Mouse (Mus musculus): ENCODE measurements at regions not wholly inside any gene's neighbourhood (a gene's known extent, or its start where the extent isn't known, plus 50 kb on each side); places are given as distances from the start of the nearest gene placed in this dataset.

DNA sequence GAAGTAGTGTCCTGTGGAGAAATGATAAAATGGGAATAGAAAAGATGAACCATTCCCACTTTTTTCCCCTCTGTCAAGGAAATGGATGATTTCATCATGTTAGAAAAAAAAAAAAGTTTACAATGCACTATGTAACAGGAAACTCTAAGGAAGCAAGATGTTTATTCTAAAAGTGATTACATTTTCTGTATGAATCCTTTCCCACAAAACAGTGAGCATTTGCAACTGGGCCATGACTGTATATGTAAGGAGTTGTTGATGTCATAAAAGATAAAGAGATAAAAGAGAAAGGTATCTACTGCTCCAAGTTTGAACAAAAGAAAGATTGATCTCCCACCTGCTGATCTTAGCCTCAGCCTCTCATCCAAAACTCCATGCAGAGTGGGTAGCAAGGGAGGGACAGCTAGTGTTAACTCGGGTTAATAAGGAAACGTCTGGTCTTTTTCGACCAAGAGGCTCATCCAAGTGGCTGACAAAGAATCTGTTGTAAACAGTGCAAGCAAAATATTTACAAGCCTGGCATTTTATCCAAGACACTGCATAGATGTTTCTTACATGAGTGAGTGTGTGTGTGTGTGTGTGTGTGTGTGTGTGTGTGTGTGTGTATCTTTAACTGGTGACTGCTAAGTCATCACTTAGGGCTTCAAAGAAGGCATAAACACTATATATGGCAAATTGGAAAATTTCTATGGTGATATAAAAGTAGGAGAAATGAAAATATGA lies 213.3 kb downstream of the Gm9733 start:
- DNase-seq: no peak

DNA sequence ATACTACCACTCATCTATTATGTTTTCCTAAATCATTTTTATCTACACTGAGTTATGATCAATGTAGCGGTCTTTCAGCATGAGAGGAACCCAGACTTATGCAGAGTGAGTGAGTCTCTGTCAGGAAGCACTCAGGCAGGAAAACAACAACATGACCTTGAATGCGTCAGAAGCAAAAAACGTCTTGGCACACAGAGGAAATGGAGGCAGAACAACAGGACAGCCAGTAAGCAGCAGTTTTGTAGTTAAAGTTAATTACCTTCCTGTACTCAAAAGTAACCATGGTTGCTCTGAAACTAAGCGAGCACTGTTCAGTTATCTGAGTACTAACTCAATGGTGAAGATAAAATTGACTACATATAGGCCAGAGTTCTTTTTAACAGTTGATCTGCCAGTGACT lies 205.4 kb downstream of the Gm9733 start:
- DNase-seq: no peak

DNA sequence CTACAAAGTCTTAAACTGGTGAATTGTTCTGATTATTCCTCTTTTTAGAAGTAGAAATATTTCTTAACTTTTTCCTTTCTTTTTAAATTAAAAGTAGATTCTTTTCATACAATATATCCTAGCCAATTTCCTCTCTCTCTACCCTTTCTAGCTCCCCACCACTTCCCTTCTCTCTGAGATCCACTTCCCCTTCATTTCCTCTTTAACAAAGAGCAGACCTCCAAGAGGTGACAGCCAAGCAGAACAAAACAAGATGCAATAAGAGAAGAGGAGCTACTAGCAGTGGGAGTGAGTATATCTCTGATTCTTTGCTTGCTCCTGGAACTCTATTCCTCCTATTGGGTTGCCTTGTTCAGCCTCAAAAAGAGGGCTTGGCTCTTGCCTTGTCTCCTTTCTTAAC lies 203.7 kb downstream of the Gm9733 start:
- no peak for DNase-seq

DNA sequence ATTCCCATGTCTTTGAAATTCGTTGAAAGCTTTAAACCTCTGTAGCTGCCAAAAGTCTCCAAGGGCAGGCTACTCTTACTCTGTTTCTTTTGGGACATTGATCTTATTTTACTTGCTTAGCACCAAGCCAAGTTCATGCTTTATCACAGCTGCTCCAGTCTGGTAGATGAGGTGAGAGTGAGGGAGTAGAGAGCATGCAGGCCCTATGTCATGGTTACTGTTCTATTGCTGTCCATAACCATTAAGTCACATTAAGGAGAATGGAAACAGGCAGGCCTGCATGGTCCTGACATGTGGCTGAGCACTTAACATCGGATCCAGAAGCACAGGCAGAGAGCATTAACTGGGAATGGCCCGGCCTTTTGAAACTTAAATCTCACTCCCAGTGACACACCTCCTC lies 203.1 kb downstream of the Gm9733 start:
- DNase-seq: no peak

DNA sequence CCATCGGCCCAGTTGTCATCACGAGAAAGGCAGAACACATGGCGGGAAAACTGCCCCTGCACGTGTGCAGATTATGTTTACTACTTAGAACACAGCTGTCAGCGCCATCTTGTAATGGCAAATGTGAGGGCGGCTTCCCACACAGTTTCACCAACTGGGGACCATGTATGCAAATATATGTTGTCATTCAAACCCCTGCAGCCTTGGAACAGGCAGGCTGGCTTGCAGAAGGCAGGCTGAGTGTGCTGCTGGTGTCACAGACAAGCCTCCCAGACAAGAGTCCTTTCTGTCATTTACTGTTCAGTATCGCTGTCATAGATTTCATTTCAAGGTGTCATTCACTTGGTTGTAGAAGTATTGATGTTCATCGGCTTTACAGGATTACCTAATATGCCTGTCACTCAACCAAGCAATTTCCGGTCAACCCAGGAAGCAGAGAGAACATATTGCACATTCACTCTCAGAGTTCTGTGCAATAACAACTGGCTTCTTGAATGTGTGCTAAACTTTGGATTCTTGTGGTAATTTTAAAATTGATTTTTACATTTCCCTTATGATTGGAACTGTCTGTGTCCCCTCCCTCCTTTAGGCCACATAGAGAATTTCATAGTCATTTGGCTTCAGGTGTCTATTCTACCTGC lies 202.3 kb downstream of the Gm9733 start:
- no peak for DNase-seq

DNA sequence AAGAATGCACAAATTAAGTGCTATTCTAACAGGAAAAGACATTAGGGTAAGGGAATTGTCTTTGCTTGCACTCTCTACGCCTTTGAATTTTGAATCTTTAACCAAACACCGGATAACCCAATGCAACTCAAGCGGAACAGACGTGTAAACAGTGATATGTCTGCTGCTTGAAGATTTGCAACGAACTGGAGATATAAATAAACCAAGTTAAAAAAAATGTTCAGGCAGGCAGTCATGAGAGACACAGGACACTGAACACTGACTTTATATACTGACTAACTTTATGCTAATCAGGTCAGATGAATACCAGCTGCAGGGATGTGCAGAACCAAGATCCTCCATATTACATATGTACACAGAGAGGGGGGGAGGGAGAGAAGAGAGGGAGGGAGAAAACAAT lies 200.0 kb downstream of the Gm9733 start:
- no peak for DNase-seq

DNA sequence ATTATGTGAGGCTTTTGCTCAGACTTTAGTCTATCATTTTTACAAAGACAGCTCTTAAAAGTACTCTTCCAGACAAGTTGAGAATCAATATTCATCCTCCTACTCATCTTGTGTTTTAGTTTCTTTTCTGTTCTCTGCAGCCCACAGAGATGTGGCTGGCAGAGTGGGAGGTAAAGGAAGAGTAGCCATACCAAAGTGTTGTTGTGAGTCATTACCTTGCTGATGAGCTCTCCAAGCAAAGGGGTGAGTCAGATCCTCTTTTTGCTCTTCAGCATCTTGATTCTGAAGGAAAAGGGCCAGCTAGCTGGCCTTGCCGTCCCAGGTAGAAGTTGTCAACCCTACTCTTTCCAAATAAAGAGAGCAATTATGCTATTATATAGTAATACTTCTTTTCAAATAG lies 192.6 kb downstream of the Gm9733 start:
- no peak for DNase-seq

DNA sequence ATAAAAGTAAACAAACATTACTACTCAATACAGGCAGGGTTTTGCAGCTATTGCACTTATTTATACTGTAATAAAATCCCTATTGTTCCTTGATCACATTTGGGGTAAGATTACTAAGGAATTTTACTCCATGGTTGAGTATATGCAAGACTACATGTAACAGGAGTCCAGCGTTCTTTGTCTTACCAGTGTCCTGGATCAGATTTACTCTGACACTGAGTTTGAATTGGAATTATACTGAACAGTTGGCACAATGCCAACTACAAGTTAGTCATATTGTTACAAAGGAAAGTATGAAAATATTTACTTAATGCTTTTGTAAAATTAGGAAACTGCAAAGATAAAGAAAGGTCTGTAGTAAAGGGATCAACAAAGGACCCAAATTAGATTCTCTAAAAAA lies 178.4 kb downstream of the Gm9733 start:
- no peak for DNase-seq

DNA sequence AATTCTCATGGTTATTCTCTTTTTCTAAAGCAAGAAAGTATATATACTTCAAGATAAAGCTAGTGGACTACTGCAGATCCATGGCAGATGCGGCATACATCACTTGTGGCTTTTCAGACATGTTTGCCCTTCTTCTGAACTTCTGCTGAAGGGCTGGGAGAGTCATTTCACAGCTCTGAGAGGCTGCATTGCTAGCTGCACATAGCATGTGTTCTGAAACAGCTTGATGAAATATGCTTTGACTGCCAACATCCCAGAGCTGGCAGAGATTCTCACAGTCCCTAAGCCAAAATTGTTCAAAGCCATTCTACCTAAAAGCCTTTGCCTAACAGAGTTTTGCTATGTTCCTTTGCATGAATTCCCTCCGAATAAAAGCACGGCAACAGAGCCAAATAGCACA lies 177.9 kb downstream of the Gm9733 start:
- DNase-seq: peak; percentile 49

DNA sequence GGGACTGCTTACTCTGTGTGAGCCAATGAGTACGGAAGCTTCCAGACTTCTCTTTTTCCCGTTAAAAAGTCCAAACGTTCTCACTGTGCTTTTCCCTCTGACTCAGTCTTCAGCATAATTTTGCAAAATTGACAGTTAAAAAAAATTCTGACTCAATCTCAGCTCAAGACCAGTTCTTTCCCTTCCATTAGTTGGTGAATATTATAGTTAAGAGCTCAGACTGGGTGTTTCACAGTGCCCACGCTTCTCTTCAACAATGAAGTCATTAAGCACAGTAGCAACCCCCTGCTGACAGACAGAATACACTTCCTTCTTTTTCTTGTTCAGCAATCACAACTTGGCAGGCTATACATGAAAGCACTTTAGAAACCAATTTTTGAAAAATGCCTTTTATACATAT lies 175.4 kb downstream of the Gm9733 start:
- DNase-seq: no peak

DNA sequence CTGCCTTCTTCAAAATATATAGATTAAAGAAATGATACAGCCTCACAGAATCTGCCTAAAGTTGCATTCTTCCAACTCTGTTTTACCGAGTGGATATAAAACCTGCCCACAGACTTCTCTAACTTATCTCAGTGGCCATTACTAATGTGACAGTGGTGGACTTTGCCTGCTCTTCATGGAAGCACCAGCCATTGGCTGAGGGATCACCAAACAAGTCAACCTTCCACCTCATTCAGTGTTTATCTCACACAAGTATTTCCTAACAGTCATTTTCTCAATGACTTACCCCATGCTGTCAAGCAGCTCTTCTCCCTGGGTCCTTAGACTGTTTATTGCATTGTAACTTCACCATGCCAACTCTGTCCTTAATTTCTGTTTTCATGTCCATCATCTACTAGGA lies 174.3 kb downstream of the Gm9733 start:
- no peak for DNase-seq

DNA sequence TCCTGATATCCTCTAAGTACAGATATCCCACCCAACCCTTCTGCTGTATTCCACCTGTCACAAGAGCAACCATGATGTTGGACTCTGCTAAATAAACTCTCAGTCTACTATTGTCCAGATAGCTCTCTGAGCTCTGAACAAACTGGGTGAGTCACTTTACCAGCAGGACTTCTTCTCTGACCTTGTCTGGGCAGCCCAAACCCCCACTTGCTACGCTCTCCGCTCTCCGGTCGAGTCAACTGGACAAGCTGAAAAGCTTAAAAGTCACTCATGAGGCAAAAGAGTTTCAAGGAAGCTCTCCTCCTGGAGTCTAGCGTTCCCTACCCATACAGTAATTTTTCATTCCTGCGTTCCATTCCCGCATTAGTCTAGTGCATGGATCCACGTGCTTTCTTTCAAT lies 173.2 kb downstream of the Gm9733 start:
- DNase-seq: no peak

DNA sequence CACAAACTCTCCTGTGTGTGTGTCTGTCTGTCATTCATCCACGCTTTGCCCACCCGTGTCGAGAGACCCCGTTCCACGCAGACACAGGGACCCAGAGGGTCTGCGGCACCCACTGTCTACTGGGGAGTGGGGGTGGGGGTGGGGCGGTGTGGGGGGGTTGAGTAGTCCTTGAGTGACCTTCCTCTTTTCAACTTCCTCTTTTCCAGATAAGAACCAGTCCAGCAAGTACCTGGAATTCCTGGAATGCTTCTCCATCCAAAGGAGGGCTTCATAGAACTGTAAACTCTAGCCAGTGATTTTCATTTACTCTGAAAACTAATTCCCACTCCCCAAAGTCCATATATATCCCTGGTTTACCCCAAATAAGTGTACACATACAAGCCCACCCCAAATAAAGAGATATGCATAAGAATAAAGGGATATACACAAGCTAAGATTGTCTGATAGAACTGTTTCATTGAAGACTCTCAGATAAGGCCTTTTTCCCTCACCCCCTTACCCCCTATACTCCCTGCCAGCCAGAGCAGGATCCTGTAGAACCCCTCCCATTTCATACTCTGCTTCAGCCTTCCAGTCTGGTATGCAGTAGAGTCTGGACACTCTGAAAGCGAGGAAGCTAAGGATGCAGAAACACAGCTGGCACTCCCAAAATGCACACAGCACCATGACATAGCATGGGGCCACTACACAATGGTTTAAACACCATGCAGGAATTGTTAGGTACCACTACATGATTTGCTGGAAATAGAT lies 172.0 kb downstream of the Gm9733 start:
- DNase-seq: no peak

DNA sequence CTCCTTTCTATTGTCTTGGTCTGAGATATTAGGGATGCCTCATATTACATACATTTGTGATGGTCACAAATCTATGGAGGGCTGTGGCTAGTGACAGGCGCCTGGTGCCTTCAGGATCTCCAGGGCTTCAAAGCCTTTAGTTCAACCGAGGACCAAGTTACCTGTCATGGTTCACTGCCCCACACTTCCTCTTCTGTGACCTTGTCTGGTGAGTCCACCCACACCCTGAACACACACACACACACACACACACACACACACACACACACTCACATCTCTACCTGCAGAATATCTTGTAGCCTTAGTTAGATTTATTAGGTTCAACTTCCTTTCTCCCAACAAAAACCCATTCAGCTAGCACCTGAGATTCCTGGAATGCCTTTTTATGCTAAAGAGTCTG lies 156.3 kb downstream of the Gm9733 start:
- no peak for DNase-seq

DNA sequence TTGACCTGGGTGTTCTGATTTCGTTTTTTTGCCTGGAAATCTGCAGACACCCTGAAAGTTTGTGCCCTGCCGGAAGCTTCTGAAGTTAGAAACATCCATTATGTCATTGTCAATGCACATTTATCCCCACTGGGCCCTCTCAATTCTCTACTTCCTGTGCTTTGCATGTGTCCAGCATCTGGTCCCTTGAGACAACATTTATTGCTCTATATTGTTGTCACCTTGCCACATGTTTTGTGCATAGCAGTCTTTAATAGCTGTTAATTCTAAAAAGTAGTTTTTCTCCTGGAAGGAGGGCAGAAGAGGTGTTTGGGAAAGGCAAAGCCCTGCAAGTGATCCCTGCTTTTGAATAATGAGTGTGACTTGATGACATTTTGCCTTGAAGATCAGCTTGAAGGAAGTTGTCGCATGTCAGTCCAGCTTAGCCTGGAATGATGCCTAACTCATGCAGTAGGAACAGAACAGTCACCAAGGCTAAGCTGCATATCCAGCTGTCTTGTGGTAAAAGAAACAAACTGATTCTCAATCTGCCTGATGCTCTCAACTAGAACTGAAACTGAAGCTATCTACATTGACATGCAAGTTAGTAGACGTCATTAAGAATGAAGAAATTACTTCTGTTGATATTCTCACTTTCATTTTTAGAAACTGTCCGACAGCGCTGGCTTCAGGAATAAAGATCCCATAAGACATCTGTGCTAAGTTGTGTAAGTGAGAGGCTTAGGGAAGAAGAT lies 152.9 kb downstream of the Gm9733 start:
- DNase-seq: no peak

DNA sequence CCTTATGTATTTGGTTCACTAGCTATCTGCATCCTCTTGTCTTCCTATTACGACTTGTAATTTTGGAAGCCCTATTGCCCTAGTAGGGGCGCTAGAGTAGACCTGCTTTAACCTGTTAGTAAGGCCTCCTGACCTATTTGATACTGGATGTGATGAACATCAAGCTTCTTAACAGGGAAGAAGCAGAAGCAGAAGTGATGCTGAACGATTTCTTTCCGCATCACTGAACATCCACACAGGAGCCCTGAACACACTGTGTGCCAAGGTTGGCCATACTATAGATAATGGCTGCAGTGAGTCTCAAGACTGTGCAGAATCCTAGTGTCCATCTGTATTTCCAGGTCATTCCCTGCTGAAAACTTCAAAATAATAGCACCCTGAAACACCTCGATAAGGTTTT lies 151.0 kb downstream of the Gm9733 start:
- no peak for DNase-seq

DNA sequence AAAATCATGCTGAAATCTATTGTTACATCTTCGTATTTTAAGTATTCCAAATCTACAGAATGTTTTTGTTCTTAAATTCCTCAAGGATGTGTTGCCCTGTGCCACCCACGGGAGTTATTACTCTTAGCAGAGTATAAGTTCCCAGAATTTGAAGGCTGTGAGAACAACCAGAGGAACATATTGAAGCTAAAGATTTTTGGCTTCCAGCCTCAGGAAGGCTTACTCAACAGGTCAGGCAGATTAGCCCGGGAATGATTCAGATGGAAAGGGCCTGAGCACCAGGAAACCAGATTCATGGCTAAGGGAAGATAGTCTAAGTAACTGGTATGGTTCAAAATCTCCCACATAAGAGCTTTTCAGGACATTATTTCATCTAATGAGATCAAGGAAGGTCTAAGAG lies 145.4 kb downstream of the Gm9733 start:
- no peak for DNase-seq

DNA sequence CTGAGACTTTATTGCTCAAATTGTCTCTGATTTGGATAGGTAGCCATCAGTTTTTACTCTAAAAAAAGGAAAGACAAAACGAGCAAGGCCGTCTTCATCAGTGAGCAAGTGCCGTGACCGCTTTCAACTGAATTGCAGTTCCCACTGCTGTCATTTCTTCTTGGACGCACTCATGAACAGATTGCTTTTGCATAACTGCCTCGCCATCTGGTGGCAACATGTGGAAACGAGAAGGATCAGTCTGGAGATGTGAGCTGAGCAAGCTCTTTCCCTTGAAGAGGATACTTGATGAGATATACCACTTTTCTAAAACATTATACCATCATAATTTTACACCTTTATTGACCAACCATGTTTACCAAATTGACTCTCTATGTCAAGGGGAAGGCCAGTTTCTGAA lies 137.7 kb downstream of the Gm9733 start:
- peak; percentile 70 for DNase-seq

DNA sequence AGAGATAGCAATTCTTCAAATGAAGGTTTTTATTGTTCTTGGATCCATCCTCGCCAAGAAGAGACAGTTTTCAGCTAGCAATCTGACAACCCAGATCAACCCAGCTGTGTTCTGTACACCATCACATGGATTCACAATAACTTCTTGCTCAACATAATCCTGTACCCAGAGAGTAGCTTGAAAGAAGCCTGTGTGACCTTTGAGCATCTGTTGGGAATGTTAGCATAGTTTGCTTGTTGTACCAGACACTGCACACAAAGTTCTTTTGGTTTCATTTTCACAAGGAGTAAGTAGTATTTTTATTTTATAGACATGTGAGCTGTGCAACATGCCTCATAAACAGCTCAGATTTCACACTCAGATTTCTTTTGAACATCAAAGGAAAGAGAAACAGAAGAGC lies 136.0 kb downstream of the Gm9733 start:
- DNase-seq: no peak

DNA sequence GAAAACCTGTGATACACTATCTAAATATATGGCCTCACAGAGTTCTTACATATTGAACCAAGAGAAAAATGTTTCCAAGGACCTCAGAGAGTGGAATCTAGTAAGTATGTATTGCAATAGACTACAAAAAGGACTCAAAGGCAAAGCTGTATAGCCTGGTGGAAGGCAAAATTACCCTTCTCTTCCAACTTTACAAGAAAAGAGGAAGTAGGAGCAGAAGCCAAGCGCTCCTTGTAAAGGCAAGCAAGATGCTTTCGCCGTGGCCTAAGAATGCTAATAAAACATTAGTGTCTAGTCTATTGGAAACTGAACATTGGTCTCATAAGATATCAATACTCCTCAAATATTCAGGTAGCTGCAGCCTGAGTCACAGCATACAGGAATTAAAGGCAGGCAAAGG lies 134.0 kb downstream of the Gm9733 start:
- DNase-seq: no peak

DNA sequence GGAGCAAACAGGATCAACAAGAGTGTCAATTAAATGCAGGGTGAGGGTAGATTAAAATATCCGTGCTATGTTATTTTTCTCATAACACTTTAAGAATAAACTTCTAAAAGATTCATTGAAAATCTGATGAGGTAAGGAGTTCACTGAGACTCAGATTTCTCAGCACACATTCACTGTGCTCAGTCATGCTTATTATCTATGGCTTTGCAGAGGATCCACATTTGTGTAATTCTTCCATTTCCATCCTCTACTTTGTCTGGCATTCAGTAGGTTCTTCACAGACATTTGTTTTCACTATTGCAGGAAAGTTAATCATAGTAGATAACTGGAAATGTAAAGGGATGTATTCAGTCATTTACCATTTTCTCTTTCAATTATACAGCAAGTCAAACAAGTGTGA lies 131.8 kb downstream of the Gm9733 start:
- DNase-seq: no peak

DNA sequence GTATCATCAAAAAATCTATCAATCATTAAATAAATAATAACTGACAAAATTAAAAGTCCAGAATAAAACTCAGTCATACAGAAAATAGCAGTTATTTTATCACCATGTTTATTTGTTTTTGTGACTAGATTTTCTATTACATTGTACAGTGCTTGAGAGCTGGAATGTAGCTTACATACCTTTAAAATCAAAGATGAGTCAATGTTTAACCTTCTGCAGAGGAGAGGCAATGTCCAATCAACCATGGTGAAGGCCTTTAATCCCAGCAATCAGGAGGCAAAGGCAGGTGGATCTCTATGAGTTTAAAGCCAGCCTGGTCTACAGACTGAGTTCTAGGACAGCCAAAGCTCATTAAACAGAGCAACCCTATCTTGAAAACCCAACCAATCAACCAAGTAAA lies 131.1 kb downstream of the Gm9733 start:
- DNase-seq: no peak

DNA sequence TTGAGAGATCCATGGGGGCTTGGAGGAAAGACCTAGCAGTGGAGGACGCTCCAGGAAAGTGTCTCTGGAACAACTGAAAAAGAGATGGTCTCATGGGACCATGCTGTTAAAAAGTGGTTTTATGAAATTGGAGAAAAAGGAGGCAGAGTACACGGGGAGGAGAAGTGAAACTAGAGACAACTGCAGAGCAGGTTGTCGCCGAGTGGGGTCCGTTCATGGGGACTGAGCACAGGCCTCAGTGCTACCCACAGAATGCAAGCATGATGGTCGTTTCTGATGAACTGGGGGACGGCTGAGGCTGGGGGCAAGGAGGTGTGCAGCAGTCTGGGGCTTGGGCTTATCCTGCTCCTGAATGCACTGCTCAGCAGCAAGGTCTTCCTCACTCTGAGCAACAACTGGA lies 129.3 kb downstream of the Gm9733 start:
- no peak for DNase-seq
